Mouse (Mus musculus) thymus, adult 2 months (tissue): ENCODE data around the gene Gpalpp1.

Experiments used
- CTCF ChIP-seq: fragments of 200-500 bp; IDR thresholded peaks from 2 replicates; pipeline ENCODE4 v1.5.1; 2012; ENCODE audit warnings: mild to moderate bottlenecking, control low read depth, low read length, moderate library complexity, borderline replicate concordance; ENCODE audit not compliant: control insufficient read depth, poor library complexity, insufficient read depth; ENCODE audit errors: extremely low read depth
- POLR2A ChIP-seq: fragments of 200-500 bp; IDR thresholded peaks from 2 replicates; pipeline ENCODE4 v1.6.1; 2012; ENCODE audit warnings: mild to moderate bottlenecking, low read length, control low read depth, moderate library complexity; ENCODE audit not compliant: control insufficient read depth, poor library complexity, insufficient read depth; ENCODE audit errors: extremely low read depth

DNA sequence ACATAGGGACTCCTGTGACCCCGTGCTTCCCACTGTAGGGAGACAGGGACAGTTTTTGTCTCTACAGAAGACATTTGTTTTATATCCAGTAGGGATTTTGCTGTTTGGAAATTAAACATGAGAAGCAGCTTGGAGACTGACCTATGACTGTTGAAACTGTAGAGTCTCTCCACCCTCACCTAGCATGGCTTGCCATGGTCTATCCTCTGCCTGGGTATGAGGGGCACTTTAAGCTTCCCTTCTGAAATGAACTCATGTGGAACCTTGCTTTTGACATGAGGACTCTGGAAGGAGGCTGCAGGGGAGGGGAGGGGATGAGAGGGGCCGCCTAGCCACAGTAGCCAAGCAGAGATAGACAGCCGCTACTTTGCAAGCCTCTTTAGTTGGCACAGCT lies 66.4 kb downstream of the Gpalpp1 start:
- TF ChIP-seq CTCF: no peak
- no peak for TF ChIP-seq POLR2A
